Mouse (Mus musculus): ENCODE data around the gene Dcaf17. TPM values are rescaled to one million over a fixed set of nuclear protein-coding genes. Genes with fewer than 3 reads are reported as not detected.

Dcaf17 gene
- total RNA-seq, 2 experiments from 2014 or later: 11.0 to 12.1 TPM

- no peak for DNase-seq (ENCODE audit: low spot score in 2 of 2)
- intact Hi-C loops (cut with DNase I): no loop called here
Observed at GRCm38 (mm10) chr2:71108541-71108940, 53.4 kb downstream of the Dcaf17 start.

- no peak for DNase-seq (ENCODE audit: low spot score in 2 of 2)
- intact Hi-C loops (cut with DNase I): no loop called here
Observed at GRCm38 (mm10) chr2:71113489-71114171, 58.5 kb downstream of the Dcaf17 start.

- intact Hi-C loops (cut with DNase I): no loop called here
Observed at GRCm38 (mm10) chr2:71116151-71116550, 61.0 kb downstream of the Dcaf17 start.

GRCm38 (mm10) chr2:71117797-71118708, 62.9 kb downstream of the Dcaf17 start, which contains the start of gene Cybrd1:
TSS of gene Cybrd1 (plus strand) at chr2:71117923.
- intact Hi-C loops (cut with DNase I): no loop called here
- no peak for DNase-seq (ENCODE audit: low spot score in 2 of 2)

More at GRCm38 (mm10) chr2:71116151-71116550, 61.0 kb downstream of the Dcaf17 start:
- no peak for DNase-seq (ENCODE audit: low spot score in 2 of 2)

- intact Hi-C loops (cut with DNase I): no loop called here
- DNase-seq (ENCODE audit: low spot score in 2 of 2): peak; percentile 27 to 30
Observed at GRCm38 (mm10) chr2:71120844-71121243, 65.7 kb downstream of the Dcaf17 start.

GRCm38 (mm10) chr2:71121406-71121805, 66.3 kb downstream of the Dcaf17 start:
- no peak for DNase-seq (ENCODE audit: low spot score in 2 of 2)
- intact Hi-C loops (cut with DNase I): no loop called here

- intact Hi-C loops (cut with DNase I): no loop called here
- peak in 1 of 2 experiments; percentile 19 for DNase-seq (ENCODE audit: low spot score in 2 of 2)
Observed at GRCm38 (mm10) chr2:71122268-71123029, 67.3 kb downstream of the Dcaf17 start.

- intact Hi-C loops (cut with DNase I): no loop called here
- DNase-seq (ENCODE audit: low spot score in 2 of 2): no peak
Observed at GRCm38 (mm10) chr2:71123591-71123990, 68.5 kb downstream of the Dcaf17 start.

- intact Hi-C loops (cut with DNase I): no loop called here
- DNase-seq (ENCODE audit: low spot score in 2 of 2): no peak
Observed at GRCm38 (mm10) chr2:71127779-71128534, 72.8 kb downstream of the Dcaf17 start.

- DNase-seq (ENCODE audit: low spot score in 2 of 2): no peak
- intact Hi-C loops (cut with DNase I): no loop called here
Observed at GRCm38 (mm10) chr2:71130366-71130765, 75.2 kb downstream of the Dcaf17 start.

GRCm38 (mm10) chr2:71131866-71132496, 76.9 kb downstream of the Dcaf17 start:
- no peak for DNase-seq (ENCODE audit: low spot score in 2 of 2)
- intact Hi-C loops (cut with DNase I): no loop called here

GRCm38 (mm10) chr2:71134041-71134505, 78.9 kb downstream of the Dcaf17 start:
- intact Hi-C loops (cut with DNase I): no loop called here
- no peak for DNase-seq (ENCODE audit: low spot score in 2 of 2)

- intact Hi-C loops (cut with DNase I): no loop called here
- no peak for DNase-seq (ENCODE audit: low spot score in 2 of 2)
Observed at GRCm38 (mm10) chr2:71134836-71135235, 79.7 kb downstream of the Dcaf17 start.

- intact Hi-C loops (cut with DNase I): no loop called here
- DNase-seq (ENCODE audit: low spot score in 2 of 2): no peak
Observed at GRCm38 (mm10) chr2:71140622-71141021, 85.5 kb downstream of the Dcaf17 start.

- DNase-seq (ENCODE audit: low spot score in 2 of 2): no peak
- intact Hi-C loops (cut with DNase I): no loop called here
Observed at GRCm38 (mm10) chr2:71142410-71142809, 87.3 kb downstream of the Dcaf17 start.

- no peak for DNase-seq (ENCODE audit: low spot score in 2 of 2)
- intact Hi-C loops (cut with DNase I): no loop called here
Observed at GRCm38 (mm10) chr2:71145853-71146252, 90.7 kb downstream of the Dcaf17 start.

GRCm38 (mm10) chr2:71146266-71146665, 91.1 kb downstream of the Dcaf17 start:
- no peak for DNase-seq (ENCODE audit: low spot score in 2 of 2)
- intact Hi-C loops (cut with DNase I): no loop called here

GRCm38 (mm10) chr2:71147816-71148215, 92.7 kb downstream of the Dcaf17 start:
- peak in 1 of 2 experiments; percentile 24 for DNase-seq (ENCODE audit: low spot score in 2 of 2)
- intact Hi-C loops (cut with DNase I): no loop called here

All from left cerebral cortex, postnatal 14 days (tissue).